Mouse (Mus musculus) heart, embryonic 16.5 days (tissue): ENCODE results near the gene Plcb4. TPM values are rescaled to one million over a fixed set of nuclear protein-coding genes. Genes with fewer than 3 reads are reported as not detected.

Experiments used
- ATAC-seq: fragments of 200-750 bp; cut with Nextera tagmentation; replicated peaks from 2 replicates; pipeline ENCODE4 v1.8.0; 2017; ENCODE audit warnings: moderate number of reproducible peaks; ENCODE audit not compliant: insufficient read depth, low FRiP score; ENCODE audit errors: extremely low read depth
- H3K27ac ChIP-seq: fragments of 300-500 bp; sonication (generic); 2 replicates; pipeline ENCODE4 v1.5.1; 2014; ENCODE audit warnings: mild to moderate bottlenecking, low read length, control low read depth, moderate library complexity
- H3K27me3 ChIP-seq: fragments of 300-500 bp; sonication (generic); 2 replicates; pipeline ENCODE4 v1.6.1; 2014; ENCODE audit warnings: low read length, mixed read lengths; ENCODE audit not compliant: control insufficient read depth, insufficient read depth
- H3K36me3 ChIP-seq: fragments of 300-500 bp; sonication (generic); 2 replicates; pipeline ENCODE4 v1.6.1; 2014; ENCODE audit not compliant: control insufficient read depth, insufficient read depth
- H3K4me1 ChIP-seq: fragments of 300-500 bp; sonication (generic); 2 replicates; pipeline ENCODE4 v1.6.1; 2014; ENCODE audit warnings: low read length, mixed read lengths; ENCODE audit not compliant: control insufficient read depth, insufficient read depth
- H3K4me2 ChIP-seq: fragments of 300-500 bp; sonication (generic); 2 replicates; pipeline ENCODE4 v1.6.1; 2014; ENCODE audit warnings: low read depth, mild to moderate bottlenecking, control low read depth, low read length
- H3K4me3 ChIP-seq: fragments of 300-500 bp; sonication (generic); 2 replicates; pipeline ENCODE4 v1.5.1; 2014; ENCODE audit warnings: mild to moderate bottlenecking, control low read depth, low read length
- H3K9ac ChIP-seq: fragments of 300-500 bp; sonication (generic); 2 replicates; pipeline ENCODE4 v1.6.1; 2014; ENCODE audit warnings: low read length, control low read depth
- H3K9me3 ChIP-seq: fragments of 300-500 bp; sonication (generic); replicated peaks from 2 replicates; pipeline ENCODE4 v1.6.1; 2016; ENCODE audit warnings: low read length; ENCODE audit not compliant: control insufficient read depth
- WGBS: fragments of 180-500 bp; shearing (Covaris S2); extraction: QIAGEN DNeasy Blood & Tissue Kit; methylation state at CpG from one replicate; pipeline ENCODE4 v1.1.7; 2014; 5-methylcytosine and 5-hydroxymethylcytosine counted together
- polyA plus RNA-seq: library from polyadenylated mRNA; unstranded; fragments of >200 nt; fragmentation: Nextera tagmentation; extraction: Ambion mirVana; gene quantifications from 2 replicates; pipeline ENCODE4 v1.2.1, GENCODE M21; 2015

Gene Plcb4
- polyA plus RNA-seq, 1 experiment from 2014 or later: 31.9 TPM

DNA sequence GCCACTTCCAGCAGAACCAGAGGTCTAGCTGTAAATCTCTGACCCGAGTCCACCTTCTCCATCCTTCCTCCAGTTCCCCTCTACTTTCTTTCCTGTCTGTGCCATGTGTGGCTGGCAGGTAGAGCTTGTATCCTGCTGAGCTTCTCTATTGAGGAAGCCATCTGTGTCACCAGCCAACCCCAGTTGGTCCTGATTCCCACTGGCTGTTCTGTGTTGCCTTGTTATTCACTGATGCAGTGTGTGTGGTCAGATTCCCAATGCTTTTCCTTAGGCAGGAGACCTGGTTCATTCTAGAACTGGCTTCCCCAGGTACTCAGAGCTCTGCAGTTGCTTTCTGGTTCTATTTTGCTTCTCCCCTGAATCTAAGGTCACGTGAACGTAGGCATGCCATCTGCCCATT lies 177.6 kb downstream of the Plcb4 start:
- WGBS: 66% methylated on average over 3 of the region's 3 CpGs
- Histone ChIP-seq H3K9me3 (no peaks in the 10 kb centered on the region), H3K9ac (no peak overlapping the region), H3K4me2 (no peak overlapping the region), H3K4me3 (no peak overlapping the region), H3K36me3 (no peaks in the 10 kb centered on the region), H3K27ac (peak overlapping the region; percentile 59), H3K4me1 (peaks cover 22% of the 10 kb centered on the region), H3K27me3 (no peaks in the 10 kb centered on the region)
- ATAC-seq: no peak

DNA sequence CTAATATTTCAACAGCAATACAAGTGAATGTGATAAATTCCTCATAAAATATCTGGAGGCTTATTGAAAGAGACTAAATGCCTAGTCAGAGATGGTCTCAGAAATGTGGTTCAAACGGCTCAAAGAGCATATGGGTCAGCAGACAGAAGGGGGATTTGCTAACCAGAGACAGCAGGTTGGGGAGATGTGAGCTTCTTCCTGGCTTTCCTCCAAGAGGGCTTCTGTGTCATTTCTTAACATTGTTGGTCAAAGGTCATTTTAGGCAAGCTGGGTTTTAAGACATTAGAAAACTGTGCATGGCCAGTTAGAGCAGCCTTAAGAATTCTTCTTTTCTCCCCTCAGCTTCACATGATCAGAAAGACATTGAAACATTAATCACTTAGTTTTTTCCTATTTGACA lies 178.9 kb downstream of the Plcb4 start:
- no peak for ATAC-seq
- H3K9ac ChIP-seq: no peak overlapping the region
- peaks cover 22% of the 10 kb centered on the region for H3K4me1 ChIP-seq
- no peaks in the 10 kb centered on the region for H3K27me3 ChIP-seq
- H3K4me3 ChIP-seq: no peak overlapping the region
- WGBS: 65% methylated on average over 1 of the region's 1 CpGs
- H3K4me2 ChIP-seq: no peak overlapping the region
- peak overlapping the region; percentile 46; the same call in 1 of the 2 replicates for H3K27ac ChIP-seq
- no peaks in the 10 kb centered on the region for H3K36me3 ChIP-seq
- H3K9me3 ChIP-seq: no peaks in the 10 kb centered on the region

DNA sequence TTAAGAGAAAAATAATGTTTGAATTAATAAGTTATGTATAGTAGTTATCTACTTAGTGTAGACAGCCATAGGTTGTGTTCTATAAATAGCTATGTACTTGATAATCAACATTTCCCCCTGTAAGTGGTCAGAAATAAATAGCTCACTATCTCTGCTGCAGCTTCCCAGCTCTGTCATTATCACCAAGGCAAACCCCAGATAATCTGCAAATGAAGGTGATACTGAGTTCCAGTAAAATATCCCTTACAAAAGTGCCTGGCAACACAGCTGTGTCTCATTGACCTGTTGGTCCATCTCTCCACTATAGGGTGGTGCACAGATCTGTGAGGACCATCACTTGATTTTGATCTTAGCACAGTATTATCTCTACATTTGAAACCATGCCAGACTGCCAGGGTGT lies 179.3 kb downstream of the Plcb4 start:
- peak; percentile 45; the same call in 1 of the 2 replicates for ATAC-seq
- no peaks in the 10 kb centered on the region for H3K36me3 ChIP-seq
- no peak overlapping the region for H3K9ac ChIP-seq
- peaks cover 22% of the 10 kb centered on the region for H3K4me1 ChIP-seq
- H3K4me3 ChIP-seq: no peak overlapping the region
- H3K4me2 ChIP-seq: peak overlapping the region; percentile 16; the same call in 1 of the 2 replicates
- H3K27me3 ChIP-seq: no peaks in the 10 kb centered on the region
- no peaks in the 10 kb centered on the region for H3K9me3 ChIP-seq
- H3K27ac ChIP-seq: no peak overlapping the region

DNA sequence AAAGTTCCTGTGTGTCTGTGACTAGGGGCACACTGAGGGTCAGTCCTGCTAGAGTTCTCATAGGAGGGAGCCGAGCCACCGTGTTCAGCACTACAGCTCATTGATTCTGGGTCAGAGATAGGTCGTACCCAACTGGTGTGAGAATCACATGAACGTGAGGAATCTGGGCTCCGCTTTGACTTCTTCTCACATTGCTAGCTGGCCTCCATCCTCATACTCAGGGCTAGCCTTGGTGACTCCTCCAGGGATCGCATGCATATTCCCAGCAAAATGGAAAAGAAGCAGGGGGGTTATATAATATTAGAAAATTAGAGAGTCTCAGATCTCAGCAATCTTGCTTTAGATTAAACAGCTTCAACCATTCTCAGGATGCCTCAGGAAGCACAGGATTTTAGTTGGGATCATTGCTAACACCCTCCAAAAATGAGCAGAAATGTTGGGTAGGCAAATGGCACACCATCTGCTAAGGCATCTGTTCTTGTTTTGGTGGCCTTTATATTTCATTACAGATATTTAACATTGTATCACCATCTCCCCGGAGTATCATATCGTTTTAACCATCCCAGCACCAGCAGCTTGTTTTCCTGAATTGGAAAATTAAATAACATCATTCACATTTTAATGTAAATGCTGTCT lies 180.0 kb downstream of the Plcb4 start:
- no peak for ATAC-seq
- Histone ChIP-seq H3K9ac (no peak overlapping the region), H3K9me3 (no peaks in the 10 kb centered on the region), H3K4me1 (peaks cover 22% of the 10 kb centered on the region), H3K4me3 (no peak overlapping the region), H3K27ac (no peak overlapping the region), H3K27me3 (no peaks in the 10 kb centered on the region), H3K36me3 (no peaks in the 10 kb centered on the region), H3K4me2 (no peak overlapping the region)
- WGBS: 67% methylated on average over 8 of the region's 8 CpGs

DNA sequence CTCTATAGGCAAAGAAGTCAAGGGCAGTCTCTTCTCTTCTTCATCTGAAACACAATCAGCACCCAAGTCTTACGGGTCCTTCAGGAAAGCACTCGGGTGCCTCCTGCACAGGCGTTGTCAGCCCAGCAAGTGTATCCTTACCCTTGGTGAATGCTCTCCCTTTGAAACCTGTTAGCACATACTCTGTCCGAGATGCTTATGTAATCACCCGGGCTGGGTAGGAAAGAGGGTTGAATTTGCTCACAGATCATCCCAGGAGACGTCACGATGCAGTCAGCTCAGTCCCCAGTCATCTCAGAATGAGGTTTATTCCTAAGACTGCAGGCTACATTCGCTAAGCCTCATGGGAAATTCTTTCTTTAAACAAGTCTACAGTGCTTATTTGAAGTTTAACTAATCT lies 184.9 kb downstream of the Plcb4 start:
- Histone ChIP-seq H3K4me3 (no peak overlapping the region), H3K4me1 (peaks cover 6% of the 10 kb centered on the region; the same call in 1 of the 2 replicates), H3K27ac (no peak overlapping the region), H3K4me2 (no peak overlapping the region), H3K36me3 (no peaks in the 10 kb centered on the region), H3K27me3 (no peaks in the 10 kb centered on the region), H3K9ac (no peak overlapping the region), H3K9me3 (no peaks in the 10 kb centered on the region)
- ATAC-seq: no peak
- WGBS: 58% methylated on average over 8 of the region's 8 CpGs

DNA sequence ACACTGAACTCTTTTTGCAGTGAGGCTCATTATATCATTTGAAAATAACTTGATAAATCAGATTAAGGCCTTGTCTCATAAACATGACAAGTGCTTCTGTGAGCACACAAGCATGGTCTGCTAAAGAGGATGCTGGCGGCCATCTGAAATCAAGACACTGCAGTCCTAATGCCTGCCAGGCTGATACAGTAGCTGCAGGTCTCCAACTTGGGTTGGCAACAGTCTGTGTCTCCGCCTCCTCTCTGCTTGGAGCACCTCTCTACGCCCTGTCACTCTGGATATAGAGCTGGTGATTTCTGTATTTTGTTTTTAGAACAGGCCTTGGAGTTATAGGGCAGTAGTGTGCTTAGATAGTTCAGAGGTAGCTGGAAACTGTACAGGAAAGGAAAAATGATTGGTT lies 188.1 kb downstream of the Plcb4 start:
- Histone ChIP-seq H3K4me2 (no peak overlapping the region), H3K4me1 (peaks cover 14% of the 10 kb centered on the region), H3K27ac (no peak overlapping the region), H3K4me3 (no peak overlapping the region), H3K27me3 (no peaks in the 10 kb centered on the region), H3K9ac (no peak overlapping the region), H3K36me3 (no peaks in the 10 kb centered on the region), H3K9me3 (no peaks in the 10 kb centered on the region)
- no peak; the same call in 1 of the 2 replicates for ATAC-seq
- 64% methylated on average over 3 of the region's 3 CpGs for WGBS

DNA sequence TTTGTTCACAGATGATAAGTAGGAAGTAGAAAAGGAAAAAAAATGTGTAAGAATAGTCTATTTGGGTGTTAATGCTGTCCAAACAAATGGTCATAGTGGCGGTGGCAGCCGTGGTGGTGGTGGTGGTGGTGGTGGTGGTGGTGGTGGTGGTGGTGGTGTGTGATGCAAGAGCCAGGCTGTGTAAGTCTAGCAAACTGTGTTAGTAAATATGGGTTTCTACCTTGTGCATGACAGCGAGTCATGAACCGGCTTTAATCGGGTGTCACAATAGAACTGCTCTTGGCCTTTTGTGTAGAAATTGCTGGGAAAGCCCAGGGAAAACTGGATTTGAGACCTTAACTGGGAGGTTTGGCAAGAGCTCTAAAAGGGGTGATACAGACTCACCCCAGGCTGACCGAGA lies 188.9 kb downstream of the Plcb4 start:
- Histone ChIP-seq H3K4me3 (no peak overlapping the region), H3K9ac (no peak overlapping the region), H3K4me1 (peaks cover 19% of the 10 kb centered on the region), H3K27ac (no peak overlapping the region), H3K27me3 (no peaks in the 10 kb centered on the region), H3K9me3 (no peaks in the 10 kb centered on the region), H3K36me3 (no peaks in the 10 kb centered on the region), H3K4me2 (no peak overlapping the region)
- WGBS: 86% methylated on average over 6 of the region's 6 CpGs
- ATAC-seq: no peak

DNA sequence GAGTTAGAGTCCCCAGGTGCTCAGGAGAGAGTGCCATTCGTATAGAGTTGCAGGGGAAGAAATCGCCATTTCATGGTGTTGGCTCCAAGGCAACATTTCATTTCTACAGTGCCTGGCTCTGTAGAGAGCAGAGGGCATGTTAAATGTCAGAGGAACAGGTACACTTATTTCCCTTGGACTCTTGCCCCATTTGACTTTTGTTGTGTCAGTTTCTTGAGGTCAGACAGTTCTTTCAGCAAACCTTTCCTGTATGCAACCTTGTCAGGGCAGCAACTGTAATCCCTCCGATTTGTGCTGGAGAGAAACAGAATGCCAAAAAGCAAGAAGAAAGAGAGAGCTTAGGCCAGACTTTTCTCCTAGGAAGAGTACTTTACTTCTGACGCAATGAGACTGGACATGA lies 189.4 kb downstream of the Plcb4 start:
- peaks cover 19% of the 10 kb centered on the region for H3K4me1 ChIP-seq
- no peak overlapping the region for H3K4me2 ChIP-seq
- ATAC-seq: no peak
- no peaks in the 10 kb centered on the region for H3K27me3 ChIP-seq
- H3K9ac ChIP-seq: no peak overlapping the region
- H3K27ac ChIP-seq: no peak overlapping the region
- no peaks in the 10 kb centered on the region for H3K9me3 ChIP-seq
- WGBS: 81% methylated on average over 4 of the region's 4 CpGs
- no peaks in the 10 kb centered on the region for H3K36me3 ChIP-seq
- no peak overlapping the region for H3K4me3 ChIP-seq

DNA sequence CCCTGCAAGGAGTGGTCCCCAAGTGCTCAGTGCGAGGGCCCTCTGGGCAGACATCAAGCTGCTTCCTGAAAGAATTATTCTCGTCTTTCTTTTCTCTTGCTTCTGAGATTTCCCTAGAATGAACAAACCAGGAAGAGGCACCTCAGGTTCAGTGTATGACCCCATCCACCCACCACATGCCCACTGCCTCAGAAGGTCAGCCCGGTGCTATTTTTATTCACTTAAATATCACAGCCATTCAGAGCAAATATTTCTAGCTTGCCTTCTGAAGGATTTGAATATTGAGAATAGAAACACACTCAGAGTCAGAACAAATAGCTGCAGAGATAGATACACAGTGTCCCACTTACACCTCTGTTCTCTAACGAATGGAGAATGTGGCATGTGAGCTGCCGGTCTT lies 193.2 kb downstream of the Plcb4 start:
- H3K9ac ChIP-seq: no peak overlapping the region
- no peaks in the 10 kb centered on the region for H3K27me3 ChIP-seq
- H3K36me3 ChIP-seq: no peaks in the 10 kb centered on the region
- peak overlapping the region; percentile 86 for H3K27ac ChIP-seq
- ATAC-seq: peak; percentile 60; the same call in 1 of the 2 replicates
- no peaks in the 10 kb centered on the region for H3K9me3 ChIP-seq
- 62% methylated on average over 5 of the region's 5 CpGs for WGBS
- no peak overlapping the region for H3K4me3 ChIP-seq
- peaks cover 19% of the 10 kb centered on the region for H3K4me1 ChIP-seq
- no peak overlapping the region for H3K4me2 ChIP-seq
